Mouse (Mus musculus): ENCODE measurements around the gene Samd14. TPM values are rescaled to one million over a fixed set of nuclear protein-coding genes. Genes with fewer than 3 reads are reported as not detected.
A peak's percentile ranks its signal among the peaks of the same experiment; 100 is the strongest.

Gene Samd14
- polyA plus RNA-seq, 1 experiment from 2014 or later = 16.3 TPM

DNA sequence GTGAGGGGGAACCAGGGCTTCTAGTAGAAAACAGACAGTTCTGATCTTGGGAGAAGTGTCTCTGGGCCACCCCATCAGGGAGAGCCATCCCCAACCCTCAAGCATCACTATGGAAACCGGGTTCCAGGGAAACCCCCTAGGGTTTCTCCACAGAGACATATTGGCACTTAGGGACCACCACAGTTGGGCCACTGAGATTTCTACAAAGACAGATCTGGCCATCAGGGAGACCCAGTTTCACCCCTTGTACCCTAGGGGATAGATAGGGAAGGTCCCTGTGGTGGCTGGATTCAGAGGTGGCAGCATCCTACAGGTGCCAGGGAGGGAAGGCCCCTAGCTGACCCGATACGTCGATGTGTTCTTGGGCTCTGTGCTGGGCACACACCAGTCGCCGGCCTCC lies 17.2 kb downstream of the Samd14 start:
- WGBS (ENCODE audit: insufficient replicate concordance) = 78% methylated on average over 6 of the region's 6 CpGs
- no peak overlapping the region for H3K4me3 ChIP-seq (ENCODE audit: low read depth, low read length)
- no peak overlapping the region for H3K4me2 ChIP-seq
- no peak overlapping the region for H3K9ac ChIP-seq (ENCODE audit: low read depth, low read length)
- H3K27me3 ChIP-seq (ENCODE audit: control insufficient read depth, insufficient read depth, low read length) = peaks cover 7% of the 10 kb centered on the region; the same call in 1 of the 2 replicates
- H3K27ac ChIP-seq (ENCODE audit: low read depth, low read length) = no peak overlapping the region
- H3K4me1 ChIP-seq (ENCODE audit: control insufficient read depth, insufficient read depth, low read length) = no peaks in the 10 kb centered on the region
- peaks cover 8% of the 10 kb centered on the region for H3K36me3 ChIP-seq (ENCODE audit: control insufficient read depth, insufficient read depth, low read length)
- no peaks in the 10 kb centered on the region for H3K9me3 ChIP-seq (replicated peaks; ENCODE audit: control insufficient read depth, low read length)
- no peak for ATAC-seq (replicated peaks; ENCODE audit: insufficient number of reproducible peaks, low FRiP score, low TSS enrichment)

DNA sequence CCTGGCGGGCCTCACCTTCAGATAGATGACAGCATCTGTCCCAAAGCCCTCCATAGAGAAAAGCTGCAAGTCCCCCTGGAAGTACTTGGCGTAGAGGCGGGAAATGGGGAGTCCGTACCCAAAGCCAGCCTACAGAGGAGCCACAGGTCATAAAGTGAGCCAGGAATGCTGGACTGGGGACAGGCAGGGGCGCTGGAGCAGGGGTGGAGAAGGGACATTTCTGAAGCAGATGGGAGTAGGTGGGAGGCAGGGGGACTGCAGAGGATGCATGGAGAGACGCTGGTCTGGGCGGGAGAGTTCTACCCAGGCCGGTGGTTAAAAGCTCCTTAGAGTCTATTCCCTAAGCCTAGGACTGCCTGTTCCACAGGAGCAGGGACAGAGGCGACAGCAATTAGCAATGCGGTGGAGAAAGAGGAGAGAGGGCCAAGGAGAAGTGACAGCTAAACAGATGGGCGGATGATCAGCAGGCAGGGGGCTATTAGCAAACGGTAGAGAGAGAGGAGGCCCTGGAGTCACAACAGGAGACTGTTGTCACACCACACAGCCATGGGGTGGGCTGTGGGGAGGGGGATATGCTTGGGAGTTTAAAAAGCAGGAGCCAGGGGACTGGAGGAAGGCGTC lies 18.3 kb downstream of the Samd14 start:
- no peak for ATAC-seq (replicated peaks; ENCODE audit: insufficient number of reproducible peaks, low FRiP score, low TSS enrichment)
- H3K4me3 ChIP-seq (ENCODE audit: low read depth, low read length) = no peak overlapping the region
- H3K27me3 ChIP-seq (ENCODE audit: control insufficient read depth, insufficient read depth, low read length) = peaks cover 8% of the 10 kb centered on the region; the same call in 1 of the 2 replicates
- H3K9ac ChIP-seq (ENCODE audit: low read depth, low read length) = no peak overlapping the region
- H3K36me3 ChIP-seq (ENCODE audit: control insufficient read depth, insufficient read depth, low read length) = peaks cover 3% of the 10 kb centered on the region
- H3K27ac ChIP-seq (ENCODE audit: low read depth, low read length) = no peak overlapping the region
- 35% methylated on average over 13 of the region's 13 CpGs for WGBS (ENCODE audit: insufficient replicate concordance)
- no peak overlapping the region for H3K4me2 ChIP-seq
- no peaks in the 10 kb centered on the region for H3K9me3 ChIP-seq (replicated peaks; ENCODE audit: control insufficient read depth, low read length)
- 0 out of 2 replicates have a peak, but pooled peaks cover 2% of the 10 kb centered on the region for H3K4me1 ChIP-seq (ENCODE audit: control insufficient read depth, insufficient read depth, low read length)

- peaks cover 20% of the 10 kb centered on the region for H3K27me3 ChIP-seq (ENCODE audit: control insufficient read depth, insufficient read depth, low read length)
- peaks cover 18% of the 10 kb centered on the region; the same call in 1 of the 2 replicates for H3K4me1 ChIP-seq (ENCODE audit: control insufficient read depth, insufficient read depth, low read length)
- H3K4me2 ChIP-seq = peak overlapping the region; percentile 29; the same call in 1 of the 2 replicates
- ATAC-seq (replicated peaks; ENCODE audit: insufficient number of reproducible peaks, low FRiP score, low TSS enrichment) = no peak
- no peak overlapping the region for H3K9ac ChIP-seq (ENCODE audit: low read depth, low read length)
- H3K36me3 ChIP-seq (ENCODE audit: control insufficient read depth, insufficient read depth, low read length) = peaks cover 4% of the 10 kb centered on the region; the same call in 1 of the 2 replicates
- H3K27ac ChIP-seq (ENCODE audit: low read depth, low read length) = no peak overlapping the region
- no peaks in the 10 kb centered on the region for H3K9me3 ChIP-seq (replicated peaks; ENCODE audit: control insufficient read depth, low read length)
- 35% methylated on average over 6 of the region's 6 CpGs for WGBS (ENCODE audit: insufficient replicate concordance)
- H3K4me3 ChIP-seq (ENCODE audit: low read depth, low read length) = no peak overlapping the region
Observed at GRCm38 (mm10) chr11:95032945-95033344, 23.3 kb downstream of the Samd14 start.

DNA sequence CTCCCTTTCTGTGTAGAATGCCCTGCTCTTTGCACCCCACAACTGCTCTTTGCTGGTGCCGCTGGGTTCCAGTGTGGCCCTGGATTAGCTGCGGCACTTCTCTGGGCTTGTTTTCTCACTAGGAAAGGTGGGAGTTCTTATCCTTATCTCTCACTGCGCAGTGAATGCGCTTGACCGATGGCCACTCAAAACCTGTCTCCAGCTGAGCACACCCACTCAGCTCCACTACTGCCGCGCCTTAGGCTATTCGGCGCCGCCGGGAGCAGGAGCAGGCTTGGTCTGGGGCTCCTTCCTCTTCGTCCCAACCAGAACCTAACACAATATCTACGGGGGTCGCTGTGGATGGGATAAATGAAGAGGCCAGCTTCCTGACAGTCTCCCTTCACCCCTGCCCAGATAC lies 23.9 kb downstream of the Samd14 start:
- H3K9me3 ChIP-seq (replicated peaks; ENCODE audit: control insufficient read depth, low read length) = no peaks in the 10 kb centered on the region
- H3K4me3 ChIP-seq (ENCODE audit: low read depth, low read length) = no peak overlapping the region
- peaks cover 13% of the 10 kb centered on the region for H3K27me3 ChIP-seq (ENCODE audit: control insufficient read depth, insufficient read depth, low read length)
- peak overlapping the region; percentile 51; the same call in 1 of the 2 replicates for H3K27ac ChIP-seq (ENCODE audit: low read depth, low read length)
- WGBS (ENCODE audit: insufficient replicate concordance) = 24% methylated on average over 14 of the region's 14 CpGs
- no peak for ATAC-seq (replicated peaks; ENCODE audit: insufficient number of reproducible peaks, low FRiP score, low TSS enrichment)
- peak overlapping the region; percentile 29 for H3K4me2 ChIP-seq
- 0 out of 2 replicates have a peak overlapping the region, but pooled peaks have one; percentile 22 for H3K9ac ChIP-seq (ENCODE audit: low read depth, low read length)
- H3K36me3 ChIP-seq (ENCODE audit: control insufficient read depth, insufficient read depth, low read length) = peaks cover 4% of the 10 kb centered on the region; the same call in 1 of the 2 replicates
- H3K4me1 ChIP-seq (ENCODE audit: control insufficient read depth, insufficient read depth, low read length) = peaks cover 18% of the 10 kb centered on the region; the same call in 1 of the 2 replicates

- Histone ChIP-seq H3K27me3 (ENCODE audit: control insufficient read depth, insufficient read depth, low read length) (peaks cover 13% of the 10 kb centered on the region), H3K27ac (ENCODE audit: low read depth, low read length) (no peak overlapping the region), H3K36me3 (ENCODE audit: control insufficient read depth, insufficient read depth, low read length) (peaks cover 4% of the 10 kb centered on the region; the same call in 1 of the 2 replicates), H3K9ac (ENCODE audit: low read depth, low read length) (no peak overlapping the region), H3K9me3 (replicated peaks; ENCODE audit: control insufficient read depth, low read length) (no peaks in the 10 kb centered on the region), H3K4me1 (ENCODE audit: control insufficient read depth, insufficient read depth, low read length) (peaks cover 19% of the 10 kb centered on the region), H3K4me3 (ENCODE audit: low read depth, low read length) (no peak overlapping the region), H3K4me2 (no peak overlapping the region)
- WGBS (ENCODE audit: insufficient replicate concordance) = 68% methylated on average over 10 of the region's 10 CpGs
- no peak for ATAC-seq (replicated peaks; ENCODE audit: insufficient number of reproducible peaks, low FRiP score, low TSS enrichment)
Observed at GRCm38 (mm10) chr11:95034902-95035301, 25.2 kb downstream of the Samd14 start.

GRCm38 (mm10) chr11:95036521-95036920 lies 26.8 kb downstream of the Samd14 start:
- Histone ChIP-seq H3K9ac (ENCODE audit: low read depth, low read length) (no peak overlapping the region), H3K36me3 (ENCODE audit: control insufficient read depth, insufficient read depth, low read length) (peaks cover 4% of the 10 kb centered on the region; the same call in 1 of the 2 replicates), H3K9me3 (replicated peaks; ENCODE audit: control insufficient read depth, low read length) (no peaks in the 10 kb centered on the region), H3K4me3 (ENCODE audit: low read depth, low read length) (no peak overlapping the region), H3K4me1 (ENCODE audit: control insufficient read depth, insufficient read depth, low read length) (peaks cover 26% of the 10 kb centered on the region), H3K27me3 (ENCODE audit: control insufficient read depth, insufficient read depth, low read length) (peaks cover 13% of the 10 kb centered on the region), H3K27ac (ENCODE audit: low read depth, low read length) (no peak overlapping the region), H3K4me2 (no peak overlapping the region)
- WGBS (ENCODE audit: insufficient replicate concordance) = 95% methylated on average over 5 of the region's 5 CpGs
- no peak for ATAC-seq (replicated peaks; ENCODE audit: insufficient number of reproducible peaks, low FRiP score, low TSS enrichment)

DNA sequence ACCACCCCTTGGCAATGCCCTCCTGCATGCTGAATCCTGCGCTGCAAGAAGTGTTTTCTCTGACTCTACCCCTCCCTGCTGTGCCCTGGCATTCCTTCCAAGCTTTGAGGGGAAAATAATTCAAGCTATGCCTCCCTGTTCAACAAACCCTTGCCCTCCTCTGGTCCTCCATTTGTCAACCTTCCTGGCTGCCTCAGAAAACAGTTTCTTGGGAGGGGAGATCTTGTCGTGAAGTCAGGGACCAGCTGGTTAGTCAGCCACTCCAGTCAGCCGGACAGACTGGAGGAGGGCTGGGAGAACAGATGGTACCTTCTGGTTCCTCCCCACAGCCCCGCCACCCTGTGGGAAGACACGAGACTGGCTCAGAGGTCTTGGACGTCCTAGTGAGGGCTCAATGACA lies 27.6 kb downstream of the Samd14 start:
- Histone ChIP-seq H3K9ac (ENCODE audit: low read depth, low read length) (no peak overlapping the region), H3K27ac (ENCODE audit: low read depth, low read length) (no peak overlapping the region), H3K9me3 (replicated peaks; ENCODE audit: control insufficient read depth, low read length) (no peaks in the 10 kb centered on the region), H3K36me3 (ENCODE audit: control insufficient read depth, insufficient read depth, low read length) (peaks cover 4% of the 10 kb centered on the region; the same call in 1 of the 2 replicates), H3K4me3 (ENCODE audit: low read depth, low read length) (no peak overlapping the region), H3K27me3 (ENCODE audit: control insufficient read depth, insufficient read depth, low read length) (peaks cover 13% of the 10 kb centered on the region), H3K4me2 (no peak overlapping the region), H3K4me1 (ENCODE audit: control insufficient read depth, insufficient read depth, low read length) (peaks cover 26% of the 10 kb centered on the region)
- 55% methylated on average over 6 of the region's 6 CpGs for WGBS (ENCODE audit: insufficient replicate concordance)
- no peak for ATAC-seq (replicated peaks; ENCODE audit: insufficient number of reproducible peaks, low FRiP score, low TSS enrichment)

DNA sequence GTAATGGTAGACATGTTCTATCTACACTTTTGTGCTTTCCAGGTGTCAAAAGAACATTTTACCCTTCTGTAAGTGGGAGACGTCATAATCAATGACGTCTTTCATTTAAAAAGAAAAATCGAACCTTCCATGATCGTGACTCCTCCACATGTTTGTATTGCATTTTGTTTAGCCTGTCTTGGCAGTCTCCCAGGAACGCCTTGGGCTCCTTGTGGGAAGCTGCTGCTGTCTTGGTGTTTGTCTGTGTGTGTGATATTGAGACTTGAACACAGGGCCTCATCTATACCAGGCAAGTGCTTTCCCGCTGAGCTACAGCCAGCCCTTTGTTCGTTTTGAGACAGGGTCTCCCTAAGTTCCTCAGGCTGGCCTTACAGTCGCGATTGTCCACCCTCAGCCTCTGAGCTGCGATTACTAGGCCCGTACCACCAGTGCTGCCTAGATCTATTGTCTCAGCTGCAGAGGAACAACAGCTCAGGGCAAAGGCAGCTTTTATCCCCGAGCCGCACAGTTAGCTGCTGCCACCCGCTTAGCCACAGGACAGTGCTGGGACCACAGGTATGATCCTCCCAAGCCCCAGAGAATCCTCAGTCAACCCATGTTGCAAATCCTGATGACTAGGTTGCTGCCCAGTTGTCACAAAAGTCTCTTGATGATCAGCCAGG lies 28.6 kb downstream of the Samd14 start:
- no peak overlapping the region for H3K4me3 ChIP-seq (ENCODE audit: low read depth, low read length)
- H3K9me3 ChIP-seq (replicated peaks; ENCODE audit: control insufficient read depth, low read length) = no peaks in the 10 kb centered on the region
- H3K9ac ChIP-seq (ENCODE audit: low read depth, low read length) = no peak overlapping the region
- H3K4me2 ChIP-seq = no peak overlapping the region
- 78% methylated on average over 14 of the region's 14 CpGs for WGBS (ENCODE audit: insufficient replicate concordance)
- H3K27ac ChIP-seq (ENCODE audit: low read depth, low read length) = no peak overlapping the region
- ATAC-seq (replicated peaks; ENCODE audit: insufficient number of reproducible peaks, low FRiP score, low TSS enrichment) = no peak
- peaks cover 20% of the 10 kb centered on the region for H3K4me1 ChIP-seq (ENCODE audit: control insufficient read depth, insufficient read depth, low read length)
- H3K27me3 ChIP-seq (ENCODE audit: control insufficient read depth, insufficient read depth, low read length) = peaks cover 10% of the 10 kb centered on the region; the same call in 1 of the 2 replicates
- H3K36me3 ChIP-seq (ENCODE audit: control insufficient read depth, insufficient read depth, low read length) = peaks cover 4% of the 10 kb centered on the region; the same call in 1 of the 2 replicates
